Mouse (Mus musculus): Measurements from ENCODE around the gene Nfkbia. TPM values are rescaled to one million over a fixed set of nuclear protein-coding genes. Genes with fewer than 3 reads are reported as not detected.

The Nfkbia gene
- polyA plus RNA-seq, 1 experiment from 2014 or later = 37.1 TPM

DNA sequence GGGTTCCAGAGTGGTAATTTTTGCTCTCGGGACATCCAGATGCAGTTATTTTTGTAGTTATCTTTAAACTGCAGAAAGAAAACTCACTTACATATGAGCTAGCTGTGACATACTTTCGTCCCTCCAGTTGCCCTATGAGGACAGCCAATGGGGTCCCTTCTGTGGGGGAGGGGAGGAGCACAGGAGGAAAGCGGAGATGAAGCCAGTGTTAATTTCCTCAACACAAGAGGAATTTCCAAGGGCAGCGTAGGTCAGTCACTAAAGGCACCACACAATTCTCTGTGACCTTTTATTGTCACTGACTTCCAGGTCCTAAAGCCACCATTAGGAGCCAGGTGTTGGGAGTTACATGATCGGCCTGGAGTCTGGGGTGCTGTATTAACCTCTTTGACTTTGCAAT lies 22.0 kb downstream of the Nfkbia start:
- peaks cover 56% of the 10 kb centered on the region for H3K27me3 ChIP-seq (ENCODE audit: insufficient read depth, poor library complexity, severe bottlenecking)
- H3K4me1 ChIP-seq (replicated peaks) = peaks cover 74% of the 10 kb centered on the region
- no peak overlapping the region for H3K27ac ChIP-seq
- WGBS = 35% methylated on average over 5 of the region's 5 CpGs
- no peaks in the 10 kb centered on the region for H3K36me3 ChIP-seq
- no peak overlapping the region for H3K4me3 ChIP-seq
- peak; percentile 27 for DNase-seq (ENCODE audit: low spot score)
- no peaks in the 10 kb centered on the region for H3K9me3 ChIP-seq

DNA sequence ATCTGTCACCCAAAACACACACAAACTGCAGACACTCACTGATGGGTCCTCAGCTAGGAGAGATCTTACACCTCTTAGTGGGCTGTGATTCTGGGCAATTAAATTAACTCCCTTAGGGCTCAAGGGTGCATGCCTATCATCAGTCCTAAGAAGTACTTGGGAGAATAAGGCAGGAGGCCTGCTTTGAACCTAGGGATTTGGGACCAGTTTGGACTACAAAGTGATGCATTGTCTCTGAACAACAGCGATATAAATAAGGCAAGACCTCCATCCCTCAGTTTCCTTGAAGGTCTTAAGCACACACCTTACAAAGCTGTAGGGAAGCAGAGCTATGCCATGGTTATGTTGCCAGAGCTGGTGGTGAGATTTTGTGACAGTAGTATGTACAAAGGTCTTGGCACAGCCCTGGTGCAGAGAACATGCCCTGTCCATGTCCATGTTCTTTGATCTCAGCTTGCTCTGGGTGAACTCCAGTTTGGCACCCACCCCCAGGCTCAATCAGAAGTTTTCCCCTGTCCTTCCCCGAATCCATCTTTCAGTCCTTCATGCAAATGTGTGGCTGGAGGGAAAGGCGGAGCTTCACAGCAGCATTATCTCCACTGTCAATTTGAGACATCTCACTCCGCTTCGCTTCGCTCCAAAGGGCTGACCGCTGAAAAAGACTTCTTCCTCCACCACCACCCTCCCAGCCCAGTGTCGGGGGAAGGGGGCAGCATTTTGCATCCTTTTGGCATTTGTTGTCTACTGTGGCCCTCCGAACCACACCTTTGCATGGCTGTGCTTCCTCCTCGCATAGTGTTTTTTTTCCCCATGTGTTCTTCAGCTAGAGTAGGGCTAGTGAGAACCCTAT lies 24.9 kb downstream of the Nfkbia start:
- Histone ChIP-seq H3K9me3 (no peaks in the 10 kb centered on the region), H3K27ac (0 out of 2 replicates have a peak overlapping the region, but pooled peaks have one; percentile 12), H3K4me1 (replicated peaks) (peaks cover 79% of the 10 kb centered on the region), H3K27me3 (ENCODE audit: insufficient read depth, poor library complexity, severe bottlenecking) (peaks cover 51% of the 10 kb centered on the region), H3K4me3 (no peak overlapping the region), H3K36me3 (no peaks in the 10 kb centered on the region)
- 38% methylated on average over 10 of the region's 10 CpGs for WGBS
- DNase-seq (ENCODE audit: low spot score) = no peak

DNA sequence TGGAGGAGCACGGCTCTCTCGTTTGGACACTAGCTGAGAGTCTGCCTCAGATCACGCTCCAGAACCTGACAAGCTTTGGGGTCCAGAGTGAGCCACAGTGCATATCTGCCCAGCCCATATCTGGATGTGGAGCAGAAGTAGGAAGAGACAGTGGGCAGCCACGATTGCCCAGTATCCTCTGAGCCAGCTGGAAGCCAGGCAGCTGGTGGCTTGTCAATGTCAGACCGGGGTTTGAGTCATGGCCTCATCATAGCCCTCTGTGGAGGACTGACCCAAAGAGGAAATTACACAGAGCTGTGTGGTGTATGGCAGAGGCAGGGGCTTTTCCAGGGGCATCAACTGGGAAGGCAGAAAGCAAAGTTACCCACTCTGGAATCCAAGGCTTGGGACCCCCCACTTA lies 25.6 kb downstream of the Nfkbia start:
- peaks cover 75% of the 10 kb centered on the region for H3K4me1 ChIP-seq (replicated peaks)
- H3K36me3 ChIP-seq = no peaks in the 10 kb centered on the region
- H3K27me3 ChIP-seq (ENCODE audit: insufficient read depth, poor library complexity, severe bottlenecking) = peaks cover 44% of the 10 kb centered on the region
- H3K9me3 ChIP-seq = no peaks in the 10 kb centered on the region
- no peak for DNase-seq (ENCODE audit: low spot score)
- peak overlapping the region; percentile 24; the same call in 1 of the 2 replicates for H3K27ac ChIP-seq
- no peak overlapping the region for H3K4me3 ChIP-seq
- WGBS = 70% methylated on average over 5 of the region's 5 CpGs

DNA sequence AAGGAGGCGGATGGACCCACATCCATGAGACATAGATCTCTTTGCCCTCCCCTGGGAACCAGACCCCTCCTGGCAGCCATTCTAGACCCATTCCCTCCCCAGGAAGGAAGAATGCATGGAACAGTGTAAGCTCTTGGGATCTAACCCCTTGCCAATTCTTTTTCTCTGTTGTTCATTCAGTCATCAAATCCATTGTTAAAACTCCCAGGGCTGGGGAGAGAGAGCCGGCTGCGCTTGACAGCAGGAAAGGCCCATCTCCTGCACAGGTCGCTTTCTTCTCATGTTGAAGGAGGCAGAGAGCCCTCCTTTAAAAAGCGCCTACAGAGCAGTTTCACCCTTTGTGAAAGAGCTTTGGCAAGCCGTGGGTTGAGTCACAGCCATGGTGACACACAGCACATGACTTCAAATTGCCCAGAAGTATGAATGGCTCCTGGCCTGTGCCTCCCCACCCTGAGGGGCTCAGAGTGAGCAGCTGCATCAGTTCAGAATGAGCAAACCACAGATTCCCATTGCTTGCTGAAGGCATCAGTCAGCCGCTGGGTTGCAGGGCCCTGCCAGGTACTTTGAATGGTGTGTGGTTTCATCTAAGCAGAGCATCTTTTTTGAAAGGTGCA lies 26.3 kb downstream of the Nfkbia start:
- H3K4me1 ChIP-seq (replicated peaks) = peaks cover 75% of the 10 kb centered on the region
- WGBS = 48% methylated on average over 7 of the region's 7 CpGs
- H3K36me3 ChIP-seq = no peaks in the 10 kb centered on the region
- peaks cover 41% of the 10 kb centered on the region for H3K27me3 ChIP-seq (ENCODE audit: insufficient read depth, poor library complexity, severe bottlenecking)
- no peaks in the 10 kb centered on the region for H3K9me3 ChIP-seq
- H3K27ac ChIP-seq = peak overlapping the region; percentile 24; the same call in 1 of the 2 replicates
- no peak overlapping the region for H3K4me3 ChIP-seq
- no peak for DNase-seq (ENCODE audit: low spot score)

DNA sequence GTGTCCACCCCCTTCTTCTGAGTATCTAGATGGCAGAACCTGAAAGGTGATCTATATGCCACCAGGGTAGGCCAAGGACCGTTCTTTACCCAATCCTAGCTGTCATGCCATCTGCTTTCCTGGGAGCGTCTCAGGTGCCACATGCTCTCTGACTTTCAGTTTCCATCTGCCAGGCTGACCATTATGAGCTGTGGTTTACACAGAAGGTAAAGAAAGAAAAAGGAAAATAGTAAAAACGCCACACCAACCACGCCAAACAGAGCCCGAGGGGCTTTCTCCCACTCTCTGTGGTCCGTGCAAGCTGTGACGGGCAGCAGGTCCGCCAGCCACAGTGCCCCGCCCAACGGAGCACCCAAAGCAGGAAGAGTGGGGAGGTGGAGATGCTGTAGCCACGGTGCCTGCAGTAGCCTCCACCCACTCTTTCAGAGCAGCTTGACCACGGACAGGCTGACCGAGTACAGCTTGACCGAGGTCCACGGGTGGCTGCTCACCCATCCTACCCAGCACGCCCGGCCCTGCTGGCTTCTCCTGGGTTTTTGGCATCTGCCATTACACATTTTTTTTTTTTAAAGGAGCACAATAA lies 27.0 kb downstream of the Nfkbia start:
- H3K9me3 ChIP-seq = no peaks in the 10 kb centered on the region
- DNase-seq (ENCODE audit: low spot score) = no peak
- H3K4me1 ChIP-seq (replicated peaks) = peaks cover 70% of the 10 kb centered on the region
- peak overlapping the region; percentile 24; the same call in 1 of the 2 replicates for H3K27ac ChIP-seq
- no peak overlapping the region for H3K4me3 ChIP-seq
- no peaks in the 10 kb centered on the region for H3K36me3 ChIP-seq
- WGBS = 80% methylated on average over 17 of the region's 17 CpGs
- H3K27me3 ChIP-seq (ENCODE audit: insufficient read depth, poor library complexity, severe bottlenecking) = peaks cover 35% of the 10 kb centered on the region

DNA sequence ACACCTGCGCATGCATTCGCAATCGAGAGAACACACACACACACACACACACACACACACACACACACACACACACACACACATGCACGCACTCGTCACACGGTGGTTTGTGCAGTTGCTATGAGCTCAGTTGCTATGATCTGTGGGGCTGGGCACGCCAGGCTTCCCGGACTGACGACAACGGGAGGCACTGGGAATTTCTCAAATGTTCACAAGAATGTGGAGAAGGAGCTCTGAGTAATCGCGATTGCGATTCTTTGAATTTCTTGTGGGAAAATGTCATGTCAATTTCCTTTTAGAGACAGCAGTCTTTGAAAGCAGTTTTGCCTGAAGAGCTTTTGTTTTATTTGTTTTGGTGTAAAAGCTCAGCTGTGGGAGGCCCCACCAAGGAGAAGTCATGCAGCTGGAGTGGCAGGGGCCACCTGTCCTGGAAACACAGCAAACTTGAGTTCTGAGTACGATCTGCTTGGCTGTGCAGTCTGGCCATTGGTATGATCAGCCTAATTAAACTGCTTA lies 27.5 kb downstream of the Nfkbia start:
- peaks cover 64% of the 10 kb centered on the region for H3K4me1 ChIP-seq (replicated peaks)
- peak overlapping the region; percentile 76; the same call in 1 of the 2 replicates for H3K27ac ChIP-seq
- 62% methylated on average over 14 of the region's 14 CpGs for WGBS
- peak; percentile 18 for DNase-seq (ENCODE audit: low spot score)
- no peaks in the 10 kb centered on the region for H3K36me3 ChIP-seq
- no peak overlapping the region for H3K4me3 ChIP-seq
- H3K27me3 ChIP-seq (ENCODE audit: insufficient read depth, poor library complexity, severe bottlenecking) = peaks cover 30% of the 10 kb centered on the region
- H3K9me3 ChIP-seq = no peaks in the 10 kb centered on the region

DNA sequence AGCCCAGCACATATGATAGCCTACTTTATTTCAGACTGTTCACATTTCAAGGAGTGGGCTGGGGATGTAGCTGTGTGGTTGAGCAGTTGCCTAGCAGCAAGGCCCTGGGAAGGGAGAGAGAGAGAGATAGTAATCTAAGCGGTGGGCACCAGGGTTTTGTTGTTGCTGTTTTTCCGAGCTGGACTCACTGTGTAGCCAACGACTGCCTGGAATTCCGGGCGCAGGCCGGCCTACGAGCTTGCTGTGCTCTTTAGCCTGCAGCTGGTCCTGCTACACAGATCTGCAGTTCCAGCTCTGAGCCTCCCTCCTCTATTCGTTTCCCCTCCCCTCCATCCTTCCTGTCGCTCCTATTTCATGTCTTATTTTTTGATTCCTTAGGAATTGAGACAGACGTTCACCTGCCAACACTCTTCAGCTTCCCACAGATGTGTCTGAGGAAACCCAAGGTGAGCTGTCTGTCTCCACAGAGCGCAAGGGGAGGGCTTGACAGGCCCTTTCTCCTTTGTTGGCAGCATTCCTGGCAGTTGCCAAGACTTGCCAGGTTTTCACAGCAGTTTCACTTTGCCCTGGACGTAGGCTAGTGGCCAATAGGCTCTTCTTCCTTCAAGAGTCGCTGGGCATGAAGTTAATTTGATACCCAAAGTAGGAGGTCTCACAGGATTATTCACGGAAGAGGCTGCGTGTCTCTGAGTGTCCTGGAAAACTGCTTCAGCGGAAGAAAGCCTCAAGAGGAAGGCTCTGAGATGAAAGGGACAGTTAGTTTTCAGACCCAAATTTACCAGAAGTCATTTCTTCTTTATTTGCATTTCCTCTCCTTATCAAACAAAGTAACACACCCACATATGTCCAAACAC lies 28.2 kb downstream of the Nfkbia start:
- DNase-seq (ENCODE audit: low spot score) = peak; percentile 61
- 25% methylated on average over 16 of the region's 16 CpGs for WGBS
- peaks cover 58% of the 10 kb centered on the region for H3K4me1 ChIP-seq (replicated peaks)
- H3K27ac ChIP-seq = peak overlapping the region; percentile 76
- H3K9me3 ChIP-seq = no peaks in the 10 kb centered on the region
- H3K36me3 ChIP-seq = no peaks in the 10 kb centered on the region
- H3K4me3 ChIP-seq = no peak overlapping the region
- peaks cover 24% of the 10 kb centered on the region for H3K27me3 ChIP-seq (ENCODE audit: insufficient read depth, poor library complexity, severe bottlenecking)

DNA sequence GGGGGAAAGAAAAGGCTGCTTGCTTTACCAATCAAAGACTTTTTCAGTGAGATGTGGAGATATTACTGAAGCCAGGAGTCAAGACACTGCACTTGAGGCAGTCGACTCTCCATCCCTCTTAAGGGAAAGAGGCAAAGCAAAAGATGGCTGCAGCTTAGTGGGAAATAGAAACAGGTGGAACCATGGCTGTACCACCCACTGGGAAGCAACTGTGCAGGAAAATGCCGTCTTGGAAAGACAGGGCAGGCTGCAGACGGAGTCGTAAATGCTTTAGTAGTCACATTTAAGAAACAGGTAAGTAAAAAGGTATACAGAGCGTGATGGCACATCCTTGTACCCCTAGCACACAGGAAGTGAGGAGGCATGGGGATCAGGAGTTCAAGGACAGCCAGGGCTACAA lies 29.4 kb downstream of the Nfkbia start:
- peaks cover 50% of the 10 kb centered on the region for H3K4me1 ChIP-seq (replicated peaks)
- H3K9me3 ChIP-seq = no peaks in the 10 kb centered on the region
- 0 out of 2 replicates have a peak overlapping the region, but pooled peaks have one; percentile 17 for H3K27ac ChIP-seq
- DNase-seq (ENCODE audit: low spot score) = no peak
- 74% methylated on average over 5 of the region's 5 CpGs for WGBS
- no peak overlapping the region for H3K4me3 ChIP-seq
- H3K27me3 ChIP-seq (ENCODE audit: insufficient read depth, poor library complexity, severe bottlenecking) = peaks cover 12% of the 10 kb centered on the region
- no peaks in the 10 kb centered on the region for H3K36me3 ChIP-seq

DNA sequence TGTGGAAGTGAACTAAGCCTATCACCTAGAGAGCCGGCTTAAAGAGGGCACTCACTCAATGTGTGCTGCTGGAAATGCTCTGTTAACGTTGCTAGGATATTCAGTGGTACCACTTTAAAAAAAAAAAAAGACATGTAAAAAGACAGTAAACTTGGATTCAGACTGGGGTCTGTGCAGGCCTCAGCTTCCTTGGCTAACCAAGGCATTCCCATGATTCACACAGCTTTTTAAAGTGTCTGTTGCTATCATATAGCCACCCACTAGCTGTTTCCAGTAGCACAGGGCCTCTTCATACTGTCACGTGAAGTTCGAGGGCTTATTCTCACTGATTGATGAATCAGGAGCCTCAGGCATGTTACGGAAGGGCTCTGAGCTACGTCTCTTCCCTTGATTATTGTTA lies 30.0 kb downstream of the Nfkbia start:
- Histone ChIP-seq H3K4me3 (no peak overlapping the region), H3K9me3 (no peaks in the 10 kb centered on the region), H3K27ac (no peak overlapping the region), H3K36me3 (no peaks in the 10 kb centered on the region), H3K27me3 (ENCODE audit: insufficient read depth, poor library complexity, severe bottlenecking) (peaks cover 12% of the 10 kb centered on the region; the same call in 1 of the 2 replicates), H3K4me1 (replicated peaks) (peaks cover 50% of the 10 kb centered on the region)
- no peak for DNase-seq (ENCODE audit: low spot score)
- 86% methylated on average over 6 of the region's 6 CpGs for WGBS

DNA sequence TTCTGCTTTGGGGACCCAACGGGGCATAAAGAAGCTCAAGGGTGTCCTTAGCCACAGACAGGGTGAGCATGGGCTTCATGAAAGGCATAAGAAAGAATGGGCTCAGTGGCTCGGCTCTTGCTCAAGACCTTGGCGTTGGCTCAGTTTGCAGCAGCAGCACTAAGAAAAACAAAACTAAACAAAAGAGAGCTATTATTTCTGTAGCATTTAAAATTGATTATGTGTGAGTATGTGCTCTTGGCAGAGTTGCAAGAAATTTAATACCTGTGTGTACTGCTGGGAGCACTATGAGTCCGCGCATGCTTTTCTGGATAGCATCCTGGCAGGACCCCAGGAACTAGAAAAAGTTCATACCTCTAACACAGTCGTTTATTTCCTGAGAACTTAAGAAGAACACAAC lies 30.7 kb downstream of the Nfkbia start:
- 82% methylated on average over 6 of the region's 6 CpGs for whole genome bisulfite sequencing
- Histone ChIP-seq H3K27ac (no peak overlapping the region), H3K4me1 (replicated peaks) (peaks cover 43% of the 10 kb centered on the region), H3K27me3 (ENCODE audit: insufficient read depth, poor library complexity, severe bottlenecking) (0 out of 2 replicates have a peak, but pooled peaks cover 6% of the 10 kb centered on the region), H3K9me3 (no peaks in the 10 kb centered on the region), H3K4me3 (no peak overlapping the region), H3K36me3 (no peaks in the 10 kb centered on the region)
- no peak for DNase-seq (ENCODE audit: low spot score)

DNA sequence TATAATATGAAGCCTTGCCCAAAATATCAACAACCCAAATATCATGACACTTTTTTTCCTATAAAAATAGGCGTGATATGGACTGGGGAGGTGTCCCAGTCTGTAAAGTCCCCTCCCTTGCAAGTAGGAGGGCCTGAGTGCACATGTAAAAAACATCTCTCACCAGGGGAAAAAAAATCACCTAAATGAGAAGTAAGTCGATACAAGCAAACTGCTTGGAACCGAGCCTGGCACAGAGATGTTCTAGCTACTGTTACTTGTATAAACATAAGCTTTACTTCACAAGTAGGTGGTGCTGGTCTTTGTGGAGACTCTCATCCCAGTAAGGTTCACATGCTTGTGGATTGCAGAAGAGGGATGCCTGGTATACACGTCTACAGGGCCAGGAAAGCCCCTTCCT lies 31.5 kb downstream of the Nfkbia start:
- peaks cover 35% of the 10 kb centered on the region for H3K4me1 ChIP-seq (replicated peaks)
- no peaks in the 10 kb centered on the region for H3K36me3 ChIP-seq
- H3K27ac ChIP-seq = no peak overlapping the region
- no peak for DNase-seq (ENCODE audit: low spot score)
- 68% methylated on average over 4 of the region's 4 CpGs for WGBS
- H3K9me3 ChIP-seq = no peaks in the 10 kb centered on the region
- no peak overlapping the region for H3K4me3 ChIP-seq
- no peaks in the 10 kb centered on the region for H3K27me3 ChIP-seq (ENCODE audit: insufficient read depth, poor library complexity, severe bottlenecking)

DNA sequence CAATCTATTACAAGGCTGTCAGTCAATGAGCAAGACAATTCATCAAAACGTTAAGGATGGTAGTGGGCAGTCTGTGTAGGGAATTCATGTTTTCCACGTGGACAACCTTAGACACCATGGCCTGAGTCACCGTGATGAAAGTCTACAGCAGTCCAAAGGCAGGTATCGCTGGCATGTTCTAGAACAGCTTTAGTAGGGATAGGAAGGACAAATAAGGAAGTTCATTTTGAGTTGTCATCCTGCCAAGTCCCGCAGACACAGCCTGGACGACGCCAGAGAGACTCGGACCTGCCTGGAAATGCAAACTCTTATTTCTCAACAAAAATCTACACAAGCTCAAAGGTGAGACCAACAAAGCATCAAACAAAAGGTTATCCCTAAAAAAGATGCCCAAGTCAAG lies 32.7 kb downstream of the Nfkbia start:
- Histone ChIP-seq H3K9me3 (no peaks in the 10 kb centered on the region), H3K4me1 (replicated peaks) (peaks cover 23% of the 10 kb centered on the region), H3K27me3 (ENCODE audit: insufficient read depth, poor library complexity, severe bottlenecking) (no peaks in the 10 kb centered on the region), H3K27ac (no peak overlapping the region), H3K4me3 (no peak overlapping the region), H3K36me3 (no peaks in the 10 kb centered on the region)
- 89% methylated on average over 8 of the region's 8 CpGs for WGBS
- no peak for DNase-seq (ENCODE audit: low spot score)

Data from hindbrain, embryonic 10.5 days (tissue).